1 mouse cellular context compared by ENCODE assay signal in the genomic region with DNA sequence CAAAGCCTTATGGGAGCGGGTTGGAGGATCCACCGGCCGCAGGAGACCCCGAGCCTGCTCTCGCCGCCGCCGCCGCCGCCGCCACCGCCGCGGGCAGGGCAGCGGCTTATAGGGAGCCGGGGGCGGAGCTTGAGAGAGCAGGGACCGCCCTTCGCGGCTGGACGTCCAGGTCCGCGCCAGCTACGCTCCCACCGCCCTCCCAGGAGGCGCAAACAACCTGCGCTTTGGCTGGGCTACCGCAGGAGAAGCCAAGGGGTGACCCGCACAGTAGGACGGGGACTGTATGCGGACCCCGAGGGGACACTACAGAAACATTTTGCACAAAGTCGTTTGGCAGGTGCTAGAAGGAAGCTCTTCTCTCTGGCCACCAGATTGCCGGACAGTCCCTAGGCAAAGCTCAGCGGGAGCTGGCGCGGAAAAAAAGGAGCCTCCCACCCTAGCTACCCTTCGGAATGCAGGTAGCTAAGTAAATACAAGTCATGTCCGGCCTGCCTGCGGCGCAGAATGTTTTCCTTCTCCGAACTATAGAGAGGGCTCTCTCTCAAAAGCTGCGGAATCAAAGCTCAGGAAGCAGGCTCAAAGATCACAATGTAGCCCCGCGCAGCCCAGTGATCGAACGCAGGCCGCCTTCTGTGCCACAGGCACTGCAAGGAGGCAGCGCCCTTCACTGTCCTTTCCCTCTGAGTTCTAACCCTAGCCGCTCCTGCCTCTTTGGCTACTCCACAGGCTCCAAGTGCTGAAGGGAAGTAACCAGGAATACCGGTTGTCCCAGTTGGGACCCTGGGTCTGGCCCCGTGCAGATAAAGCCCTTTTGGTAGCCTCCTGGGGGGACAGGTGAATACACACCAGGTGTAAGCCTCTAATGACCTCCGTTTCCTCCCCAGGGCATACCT.
TF ChIP-seq lines count a peak whose summit lies in the region.

No protein-coding gene starts in this region.

TF ChIP-seq in myocyte, 11 proteins besides CTCF, POLR2A, EP300 and RAD21 (continued from another document):
- TF ChIP-seq MYOG (IDR thresholded peaks at IDR 0.05; ENCODE audit: control insufficient read depth in 1 of 3, insufficient read depth in 1 of 3, insufficient read length in 2 of 3, low read depth in 2 of 3) (peak in 1 of 3 experiments; percentile 3), MYOD1 (IDR thresholded peaks at IDR 0.05; ENCODE audit: control insufficient read depth in 1 of 3, insufficient read length in 2 of 3, low read depth in 2 of 3) (no peak), TCF3 (IDR thresholded peaks at IDR 0.05; ENCODE audit: insufficient read length, low read depth) (no peak), SRF (IDR thresholded peaks at IDR 0.05; ENCODE audit: control insufficient read depth, insufficient read length, low read depth) (no peak), CEBPB (IDR thresholded peaks at IDR 0.05; ENCODE audit: insufficient read depth, poor library complexity, severe bottlenecking) (no peak), MAX (IDR thresholded peaks at IDR 0.05; ENCODE audit: low read depth) (no peak), E2F4 (IDR thresholded peaks at IDR 0.05; ENCODE audit: insufficient read depth) (no peak), POLR2AphosphoS2 (IDR thresholded peaks at IDR 0.05; ENCODE audit: insufficient read length, low read depth) (peak; percentile 81)
